Mouse (Mus musculus): ENCODE results near the gene 1700001K19Rik.

GRCm38 (mm10) chr12:110725489-110725888 is 43.1 kb upstream of the 1700001K19Rik start:
- TF ChIP-seq CTCF (IDR thresholded peaks at IDR 0.05; ENCODE audit: low read depth, low read length) (no peak), EP300 (IDR thresholded peaks at IDR 0.05; ENCODE audit: insufficient read depth, low read depth, low read length) (no peak)
